Mouse (Mus musculus) liver, adult (tissue): Measurements from ENCODE around the gene Vps29.

ENCODE experiments used
- GATA4 ChIP-seq: IDR thresholded peaks from 2 replicates; pipeline ENCODE4 v1.6.1; 2014; ENCODE audit warnings: mild to moderate bottlenecking, low read length; ENCODE audit not compliant: insufficient replicate concordance

The Vps29 gene

DNA sequence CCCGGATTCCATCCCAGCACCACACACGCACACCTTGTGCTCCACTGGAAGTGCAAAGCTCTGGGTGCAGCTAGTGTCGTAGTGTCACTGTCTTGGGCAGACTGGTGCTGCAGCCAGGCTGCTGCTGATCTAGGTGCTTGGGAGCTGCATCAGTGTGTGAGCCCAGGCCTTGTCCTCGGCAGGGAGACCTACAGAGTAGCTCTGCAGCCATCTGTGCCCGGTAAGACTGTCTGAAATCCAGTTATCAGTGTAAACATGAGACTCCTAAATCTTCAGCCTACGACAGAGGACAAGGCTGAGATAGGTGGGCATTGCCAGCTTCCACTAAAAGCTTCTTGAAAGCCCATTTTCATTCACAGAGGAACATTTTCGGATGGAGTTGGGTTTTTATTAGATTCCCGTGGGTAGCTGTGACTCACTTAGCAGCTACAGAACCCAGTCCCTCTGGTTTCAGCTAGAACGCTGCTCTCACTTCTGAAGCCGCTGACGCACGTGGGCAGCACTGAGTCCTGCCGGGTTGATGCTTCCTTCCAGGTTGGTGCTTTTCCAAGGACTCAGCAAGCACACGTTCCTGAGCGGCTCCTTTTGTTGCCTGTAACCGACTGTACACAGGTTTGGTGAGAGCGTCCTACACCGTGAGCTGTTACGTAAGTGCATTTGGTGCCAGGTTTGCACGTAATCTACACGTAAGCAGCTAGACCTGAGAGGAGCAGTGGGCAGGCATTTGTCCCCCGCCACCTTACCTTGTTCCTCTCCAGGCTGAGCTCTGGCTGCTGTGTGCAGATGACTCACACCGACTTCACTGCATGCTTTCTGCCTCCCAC is 29.3 kb upstream of the Vps29 start:
- TF ChIP-seq GATA4 = no peak

DNA sequence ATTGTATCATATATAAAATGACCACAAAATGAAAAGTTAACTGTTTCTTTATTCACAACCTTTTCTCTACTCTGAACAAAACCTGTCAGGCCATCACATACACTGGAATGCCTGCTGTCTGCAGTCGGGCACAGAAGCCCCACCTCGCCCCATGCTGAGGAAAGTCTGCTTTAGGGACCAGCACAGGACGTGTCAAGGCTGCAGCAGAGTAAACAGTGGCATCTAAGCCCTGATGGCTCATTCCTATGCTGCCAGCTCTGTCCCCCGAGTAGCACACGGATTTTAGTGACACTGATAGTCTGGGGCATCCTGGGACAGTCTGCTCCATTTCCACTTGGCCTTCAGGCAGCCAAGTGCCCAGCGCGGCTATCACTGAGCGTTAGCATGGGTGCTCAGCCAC is 28.7 kb upstream of the Vps29 start:
- TF ChIP-seq GATA4 = no peak

DNA sequence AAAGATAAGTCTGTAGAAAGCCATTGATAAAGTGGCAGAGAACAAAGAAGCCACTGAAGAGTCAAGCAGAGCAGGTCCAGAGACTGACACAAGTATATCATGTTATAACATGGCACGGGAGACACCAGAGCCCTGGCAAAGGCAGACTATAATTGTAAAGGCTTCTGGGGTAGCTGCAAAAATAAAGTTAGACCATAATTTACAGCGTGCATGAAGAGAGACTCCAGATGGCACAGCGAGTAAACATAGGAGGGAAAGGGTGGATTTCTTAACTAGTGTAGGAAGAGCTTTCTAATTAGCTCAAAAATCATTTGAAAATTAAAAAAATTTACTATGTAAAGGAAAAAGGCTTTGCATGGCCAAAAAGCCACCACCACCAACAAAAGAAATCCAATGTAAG is 26.9 kb upstream of the Vps29 start:
- TF ChIP-seq GATA4 = no peak

DNA sequence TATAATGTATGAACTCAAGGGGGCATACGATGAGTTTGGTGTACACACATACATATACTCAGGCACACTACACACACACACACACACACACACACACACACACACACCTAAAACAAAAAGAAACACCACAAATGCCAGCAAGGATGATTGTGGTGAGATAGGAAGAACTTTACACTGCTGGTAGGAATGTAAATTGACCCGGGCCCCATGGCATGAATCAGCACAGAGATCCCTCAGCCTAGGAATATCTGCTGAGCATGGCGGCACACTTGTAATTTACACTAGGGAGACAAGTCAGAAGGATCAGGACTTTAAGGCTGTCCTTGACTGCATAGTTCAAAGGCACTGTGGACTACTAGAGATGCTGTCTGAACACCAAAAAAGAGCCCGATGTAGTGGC is 23.9 kb upstream of the Vps29 start:
- TF ChIP-seq GATA4 = no peak

DNA sequence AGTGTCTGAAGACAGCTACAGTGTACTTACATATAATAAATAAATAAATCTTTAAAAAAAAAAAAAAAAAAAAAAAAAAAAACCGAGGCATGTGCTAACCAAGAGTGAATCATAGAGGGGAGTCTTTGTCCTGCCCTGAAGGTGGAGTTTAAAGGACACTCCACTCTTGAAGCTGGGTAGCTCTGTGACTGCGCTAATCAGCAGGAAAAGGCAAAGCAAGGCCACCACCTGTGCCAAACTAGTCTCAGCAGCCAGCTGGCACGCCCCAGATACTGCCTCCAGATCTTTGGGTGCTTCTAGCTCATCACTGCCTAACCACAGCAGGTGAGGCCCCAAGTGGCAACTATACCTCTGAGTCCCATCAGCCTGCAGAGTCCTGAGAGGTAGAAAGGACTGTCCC is 19.5 kb upstream of the Vps29 start:
- no peak for TF ChIP-seq GATA4

DNA sequence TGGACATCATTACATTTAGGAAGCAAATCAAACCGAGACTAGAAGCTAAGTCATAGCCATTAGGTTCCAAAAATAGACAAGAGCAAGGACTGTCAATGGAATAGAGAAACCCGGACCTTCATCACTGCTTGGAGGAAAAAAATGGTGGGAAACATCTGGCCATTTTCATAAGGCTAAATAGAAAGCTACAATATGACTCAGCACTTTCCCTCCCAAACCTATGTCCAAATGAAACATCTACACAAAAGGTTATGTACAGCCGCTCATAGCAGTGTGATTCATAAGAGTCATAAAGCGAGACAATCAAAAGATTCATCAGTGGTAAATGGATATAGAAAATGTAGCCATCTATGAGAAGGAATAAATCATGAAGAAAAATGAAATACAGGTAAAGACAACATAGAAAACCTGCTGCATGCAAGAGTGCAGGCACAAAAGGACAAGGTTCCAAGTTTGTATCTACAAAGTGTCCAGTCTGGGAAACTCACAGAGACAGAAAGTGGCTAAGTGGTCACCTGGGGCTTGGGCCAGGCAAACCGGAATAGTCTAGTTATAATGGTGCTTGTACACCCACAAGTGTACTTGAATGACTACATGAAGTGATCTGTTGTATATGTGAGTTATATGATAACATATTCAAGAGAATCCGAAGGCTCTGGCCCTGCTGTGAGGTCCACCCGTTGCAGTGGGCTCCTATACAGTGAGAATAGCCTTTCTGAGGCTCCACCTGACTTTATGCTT is 17.4 kb upstream of the Vps29 start:
- no peak for TF ChIP-seq GATA4

DNA sequence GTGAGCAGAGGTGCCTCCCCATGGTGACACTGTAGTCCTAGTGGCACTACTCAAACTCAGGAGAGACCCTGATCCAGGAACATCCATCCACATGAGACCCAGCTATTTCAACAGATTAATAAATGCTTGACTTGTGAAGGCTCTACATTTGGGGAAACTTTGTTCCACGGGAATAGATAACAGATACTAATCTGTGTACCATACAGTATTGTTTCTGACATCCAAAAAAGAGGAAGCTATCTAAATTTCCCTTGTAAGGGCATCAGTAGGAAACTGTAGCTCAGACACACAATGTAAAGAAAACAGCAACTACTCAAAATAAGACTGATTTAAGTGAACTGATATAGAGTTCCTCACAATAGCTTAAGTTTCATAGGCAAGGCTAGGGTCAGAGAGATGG is 11.3 kb upstream of the Vps29 start:
- no peak for TF ChIP-seq GATA4

DNA sequence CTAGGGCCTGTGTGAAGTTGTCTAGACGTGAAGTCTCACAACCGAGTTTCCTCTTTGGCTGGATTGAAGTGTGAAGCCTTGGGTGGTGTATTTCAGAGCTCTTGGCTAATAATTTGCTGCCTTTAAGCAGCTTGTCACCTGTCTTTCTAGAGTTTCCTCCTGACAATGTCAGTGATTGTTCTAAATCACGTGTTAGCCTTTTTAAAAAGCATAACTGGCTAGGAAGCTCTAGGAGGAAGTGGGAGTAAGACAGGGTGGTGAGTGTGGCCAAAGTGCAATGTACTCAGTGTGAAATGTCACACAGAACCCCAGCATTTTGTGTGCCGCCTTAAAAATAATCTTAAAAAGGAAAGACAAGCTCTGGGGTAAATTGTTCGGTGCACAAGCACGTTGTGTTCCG is 10.4 kb upstream of the Vps29 start:
- TF ChIP-seq GATA4 = no peak

DNA sequence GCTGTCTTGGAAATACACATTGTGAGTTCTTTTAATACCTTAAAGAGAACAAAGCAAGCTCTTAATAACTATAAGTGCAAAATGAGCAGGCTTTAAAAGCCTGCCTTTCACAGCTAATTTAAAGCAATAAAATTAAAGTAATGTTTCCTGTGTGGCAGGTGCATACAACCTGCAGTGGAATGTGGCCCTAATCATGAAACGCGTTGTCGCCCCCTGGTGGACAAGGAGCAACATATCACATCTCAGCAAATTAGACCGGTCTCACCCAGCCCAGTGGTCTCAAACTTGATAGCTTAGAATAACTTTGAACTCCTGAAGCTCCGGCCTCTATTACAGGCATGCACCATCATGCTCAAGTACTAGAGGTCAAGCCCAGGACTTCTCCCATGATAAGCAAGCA is 9.9 kb upstream of the Vps29 start:
- TF ChIP-seq GATA4 = no peak

DNA sequence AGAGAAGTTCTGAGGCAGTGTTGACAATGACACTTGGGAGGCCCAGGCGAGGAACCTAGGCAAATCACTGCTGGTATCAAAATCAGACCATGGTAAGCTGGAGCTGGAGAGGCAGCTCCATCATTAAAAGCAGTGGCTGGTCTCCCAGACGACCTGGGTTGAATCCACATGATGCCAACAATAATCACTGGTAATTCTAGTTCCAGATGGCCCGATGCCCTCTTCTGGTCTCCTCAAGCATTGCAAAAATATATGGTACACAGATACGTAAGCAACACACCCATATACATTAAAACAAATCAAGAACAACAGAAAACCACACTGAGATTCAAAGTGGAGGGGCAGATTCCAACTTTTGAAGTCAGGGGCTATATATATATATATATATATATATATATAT is 8.4 kb upstream of the Vps29 start:
- TF ChIP-seq GATA4 = no peak

DNA sequence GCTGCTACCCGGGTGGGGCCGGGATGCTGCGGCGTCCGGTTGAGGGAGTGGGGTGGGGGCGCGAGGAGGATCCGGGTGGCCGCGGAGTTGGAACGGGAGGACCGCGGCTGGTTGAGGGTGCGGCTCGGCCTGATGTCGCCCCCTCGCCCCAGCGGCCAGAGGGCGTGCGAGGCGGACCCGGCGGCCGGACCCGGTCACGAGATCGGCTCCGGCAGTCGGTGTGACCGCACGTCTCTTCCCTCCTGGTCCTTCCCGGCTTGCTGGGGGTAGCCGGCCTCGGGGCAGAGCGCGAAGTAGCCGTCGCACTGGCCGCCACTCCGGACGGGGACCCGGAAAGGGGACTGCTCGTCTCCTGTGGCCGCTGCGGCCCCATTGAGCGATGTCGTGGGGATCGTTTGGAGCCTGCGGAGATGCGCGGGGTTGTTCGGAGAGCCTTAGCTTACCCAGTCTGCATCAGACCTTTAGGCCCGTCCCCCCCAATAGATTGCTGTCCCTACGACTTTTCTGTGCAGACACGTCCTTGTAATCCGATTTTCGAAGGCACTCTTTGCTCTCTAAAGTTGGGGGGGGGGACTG is 411 bp downstream of the Vps29 start:
- TF ChIP-seq GATA4 = no peak

DNA sequence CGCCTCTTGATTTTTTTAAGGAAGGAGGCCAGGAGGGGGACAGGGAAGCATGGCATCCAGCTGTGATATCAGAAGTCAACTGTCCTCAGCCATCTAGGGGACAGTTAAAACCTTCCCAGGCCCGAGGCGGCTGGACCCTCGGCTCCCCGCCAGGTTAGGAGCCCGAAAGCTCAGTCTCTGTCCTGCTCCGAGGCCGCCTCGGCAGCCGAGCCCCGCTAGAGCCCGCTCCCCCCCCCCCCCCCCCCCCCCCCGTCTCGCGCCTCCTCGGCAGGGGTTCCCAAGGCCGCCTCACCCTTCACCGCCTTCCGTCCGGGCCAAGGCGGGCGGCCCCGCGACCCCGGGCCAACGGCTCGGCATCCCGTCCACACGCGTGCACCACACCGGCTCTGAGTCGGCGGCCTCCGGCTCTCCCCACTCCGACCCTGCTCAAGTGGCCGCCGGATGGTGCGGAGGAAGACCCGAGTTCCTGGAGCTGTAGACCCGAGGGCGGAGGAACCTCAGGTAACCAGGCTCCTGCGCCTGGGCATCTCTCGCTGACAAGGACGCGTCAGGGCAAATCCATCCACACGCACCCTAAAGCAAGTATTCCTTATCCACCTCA is 17.5 kb downstream of the Vps29 start, which contains the start of gene Gpn3:
Gpn3 (plus strand) TSS at position 286 of the 601 bp plus-strand sequence.
- no peak for TF ChIP-seq GATA4

DNA sequence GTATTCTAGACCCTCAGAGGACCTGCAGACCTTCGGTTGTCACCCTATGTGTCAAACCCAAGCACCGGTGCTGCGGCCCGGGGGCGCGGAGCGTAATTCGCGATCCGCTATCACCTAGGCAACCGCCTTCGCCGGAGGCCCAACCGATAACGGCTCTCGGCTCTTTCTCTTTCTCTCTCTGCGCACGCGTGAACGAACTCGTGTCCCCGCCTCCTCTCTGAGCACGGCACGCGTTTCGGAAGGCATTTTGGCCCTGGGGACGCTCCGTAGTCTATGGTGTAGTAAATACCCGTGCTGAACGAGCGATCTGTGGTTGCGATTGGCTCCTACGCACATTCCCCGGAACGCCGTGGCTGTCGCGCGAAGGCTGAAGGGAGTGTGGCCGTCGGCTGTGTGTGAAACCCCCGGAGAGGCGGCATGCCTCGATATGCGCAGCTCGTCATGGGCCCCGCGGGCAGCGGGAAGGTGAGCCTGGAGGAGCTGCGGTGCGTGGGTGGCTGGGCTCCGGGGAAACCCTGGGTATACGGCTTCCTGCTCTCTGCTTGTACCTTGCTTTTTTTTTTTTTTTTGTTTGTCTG is 18.1 kb downstream of the Vps29 start, which contains the start of gene Fam216a:
Fam216a (minus strand) TSS at position 173 of the 578 bp plus-strand sequence.
- TF ChIP-seq GATA4 = peak; percentile 92; the same call in 1 of the 2 replicates

DNA sequence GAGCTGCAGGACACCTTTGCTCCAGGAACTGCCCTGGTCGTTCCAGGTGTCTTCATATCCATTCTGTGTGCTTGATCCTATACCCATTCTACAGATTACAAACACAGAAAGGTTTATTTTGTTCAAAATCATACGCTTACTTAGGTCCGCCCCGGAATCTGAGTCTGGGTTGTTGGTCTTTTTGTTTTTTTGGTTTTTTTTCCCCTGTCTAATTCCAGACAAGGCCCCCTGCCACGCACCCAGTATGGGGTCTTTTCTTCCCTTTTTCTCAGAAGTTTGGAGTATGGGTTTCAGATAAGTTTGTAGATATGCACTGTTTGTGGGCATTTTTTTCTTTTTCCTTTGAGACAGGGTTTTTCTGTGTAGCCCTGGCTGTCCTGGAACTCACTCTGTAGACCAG is 18.7 kb downstream of the Vps29 start:
- no peak for TF ChIP-seq GATA4

DNA sequence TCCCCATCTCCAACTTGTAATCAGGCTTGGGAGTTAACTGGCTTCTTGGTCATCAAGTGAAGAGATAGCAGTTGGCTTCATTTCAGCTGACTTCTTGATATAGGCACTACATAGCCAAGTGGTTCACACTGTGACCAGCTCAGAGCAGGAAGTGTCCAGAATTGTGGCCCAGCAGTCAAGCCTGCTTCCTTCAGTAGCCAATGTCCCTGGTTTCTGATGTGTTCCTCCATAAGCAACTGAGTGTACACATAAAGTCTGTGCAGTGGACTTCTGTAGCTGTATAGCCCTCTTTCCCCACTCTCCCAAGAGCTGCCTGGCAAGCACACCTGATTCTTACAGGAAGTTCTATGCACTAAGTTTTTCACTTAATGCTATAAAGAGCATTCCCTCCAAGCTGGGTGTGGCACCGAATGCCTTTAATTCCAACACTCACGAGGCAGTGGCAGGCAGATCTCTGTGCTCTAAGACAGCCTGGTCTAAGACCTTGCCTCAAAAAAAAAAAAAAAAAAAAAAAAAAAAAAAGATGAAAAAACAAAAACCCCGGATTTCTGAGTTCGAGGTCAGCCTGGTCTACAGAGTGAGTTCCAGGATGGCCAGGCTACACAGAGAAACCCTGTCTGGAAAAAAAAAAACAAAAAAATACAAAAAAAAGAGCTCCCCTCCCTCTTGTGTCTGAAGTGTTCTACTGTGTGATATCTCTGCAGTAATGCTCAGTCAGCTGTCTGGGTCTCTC is 23.1 kb downstream of the Vps29 start:
- TF ChIP-seq GATA4 = no peak

DNA sequence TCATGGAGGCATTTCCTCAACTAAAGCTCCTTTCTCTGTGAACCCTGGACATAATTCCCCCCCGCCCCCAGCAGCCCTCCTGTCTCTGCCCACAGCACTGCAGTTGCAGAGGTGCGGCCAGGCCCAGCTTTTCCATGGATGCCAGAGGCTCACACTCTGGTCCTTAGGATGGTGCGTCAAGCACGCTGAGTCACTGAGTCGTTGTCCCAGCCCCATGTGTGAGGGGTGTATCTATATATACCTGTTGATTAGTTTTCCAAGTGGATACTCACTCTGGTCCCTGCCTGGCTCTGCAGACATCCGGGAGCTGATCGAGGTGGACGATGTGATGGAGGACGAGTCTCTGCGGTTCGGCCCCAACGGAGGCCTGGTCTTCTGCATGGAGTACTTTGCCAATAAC is 24.0 kb downstream of the Vps29 start:
- no peak for TF ChIP-seq GATA4
